Mouse (Mus musculus) layer of hippocampus, postnatal 14 days (tissue): ENCODE data around the gene Eif4enif1. TPM values are rescaled to one million over a fixed set of nuclear protein-coding genes. Genes with fewer than 3 reads are reported as not detected.
"Not testable (repeated sequence)": the region's sequence is repeated elsewhere in the genome, so short reads cannot be mapped to it uniquely, and the experiment has no call there.

Source experiments
- DNase-seq, 2 experiments: peaks; one replicate each; pipeline ENCODE4 v3.0.0; 2021 to 2022; ENCODE audit warnings: low spot score in 2 of 2, mixed read lengths in 1 of 2
- long read RNA-seq, 2 experiments: library from polyadenylated mRNA; stranded (forward); transcript quantifications; one replicate each; pipeline ENCODE4 v2.0.0; 2021
- total RNA-seq, 2 experiments: library from RNA; stranded (reverse); gene quantifications; 2 replicates each; pipeline ENCODE4 v1.2.3; 2021

Gene Eif4enif1
- total RNA-seq = 10 to 100 TPM; 61.5 to 66.1 TPM
- long read RNA-seq, experiment 1, transcript Eif4enif1-203 (19 exons, 3,614 nt) = major isoform, 10 of 39 reads
- long read RNA-seq, experiment 1, partial matches to known transcripts = 8 of 39 reads
- long read RNA-seq, experiment 1, other reads (novel, unspliced or antisense) = 21 of 39 reads
- long read RNA-seq, experiment 2, partial matches to known transcripts = 1 of 30 reads
- long read RNA-seq, experiment 2, other reads (novel, unspliced or antisense) = 25 of 30 reads

DNA sequence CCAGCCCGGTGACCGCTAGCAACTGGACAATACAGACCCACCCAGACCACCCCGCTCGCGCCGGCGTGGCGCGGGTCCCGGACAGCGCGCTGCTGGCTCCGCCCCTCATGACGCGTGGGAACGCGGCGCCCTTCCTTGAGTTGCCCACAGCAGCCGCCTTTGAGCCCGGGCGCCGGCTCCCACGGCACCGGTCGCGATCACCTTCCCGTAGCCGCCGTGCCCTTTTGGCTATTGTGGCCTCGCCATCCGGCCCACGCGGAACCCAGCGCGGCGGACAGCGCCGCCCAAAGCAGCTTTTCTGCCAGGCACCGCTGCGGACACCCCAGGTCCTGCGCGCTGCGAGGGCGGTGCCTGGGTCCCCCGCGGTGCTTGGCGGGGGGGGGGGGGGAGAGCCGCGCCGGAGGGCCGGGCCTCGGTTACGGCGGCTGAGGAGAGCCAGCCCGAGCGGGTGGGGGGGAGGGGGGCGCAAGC lies at the start of gene Eif4enif1:
Gene Eif4enif1, plus strand, starts transcription at position 162 of the 471 bp plus-strand sequence.
- DNase-seq = peak; percentile 92 to 96

DNA sequence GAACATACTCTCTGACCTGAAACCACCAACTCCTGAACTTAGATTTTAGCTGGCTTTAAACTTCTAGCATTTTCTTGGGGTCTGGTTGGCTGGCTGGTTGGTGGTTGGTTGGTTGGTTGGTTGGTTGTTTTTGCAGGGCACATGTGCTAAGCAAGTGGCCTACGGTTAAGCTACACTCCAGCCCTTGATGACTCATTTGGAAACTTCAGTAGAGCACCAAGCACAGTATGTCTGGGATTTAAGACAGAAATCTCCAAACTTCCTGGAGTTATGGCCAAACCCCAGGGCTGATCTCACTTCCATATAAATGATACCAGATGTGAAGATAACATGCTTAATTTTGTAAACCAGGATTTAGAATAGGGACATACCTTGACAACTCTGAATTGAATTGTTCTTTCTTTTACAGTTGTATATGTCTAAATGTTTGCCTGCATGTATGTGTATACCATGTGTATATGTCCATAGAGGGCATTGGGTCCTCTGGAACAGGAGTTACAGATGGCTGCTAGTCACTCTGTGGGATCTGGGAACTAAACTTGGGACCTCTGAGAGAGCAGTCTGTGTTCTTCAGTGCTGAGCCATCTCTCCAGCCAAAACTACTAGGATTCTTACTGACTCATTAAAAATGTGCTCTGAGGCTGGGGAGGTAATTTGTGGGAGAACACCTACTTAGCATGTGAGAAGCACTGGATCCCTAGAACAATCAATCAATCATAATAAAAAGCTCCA lies 48.4 kb upstream of the Eif4enif1 start:
- peak; percentile 55 to 67 for DNase-seq

DNA sequence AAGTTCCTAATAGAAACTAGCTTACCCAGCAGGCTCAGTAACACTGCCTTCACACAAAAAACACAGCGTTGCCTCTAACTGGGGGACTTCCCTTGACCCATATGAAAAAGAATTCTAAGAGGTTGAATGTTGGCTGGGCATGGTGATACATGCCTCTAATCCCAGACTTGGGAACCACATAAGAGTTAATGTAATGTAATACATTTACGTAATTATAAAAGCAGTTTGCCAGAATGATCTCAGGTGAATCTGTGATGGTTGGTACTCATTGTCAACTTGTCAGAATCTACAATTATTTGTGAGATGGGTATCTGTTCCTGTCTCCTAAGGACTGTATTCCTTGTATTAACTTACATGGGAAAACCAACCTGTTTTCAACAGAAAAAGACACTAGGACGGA lies 45.2 kb upstream of the Eif4enif1 start:
- DNase-seq = not testable (repeated sequence)

DNA sequence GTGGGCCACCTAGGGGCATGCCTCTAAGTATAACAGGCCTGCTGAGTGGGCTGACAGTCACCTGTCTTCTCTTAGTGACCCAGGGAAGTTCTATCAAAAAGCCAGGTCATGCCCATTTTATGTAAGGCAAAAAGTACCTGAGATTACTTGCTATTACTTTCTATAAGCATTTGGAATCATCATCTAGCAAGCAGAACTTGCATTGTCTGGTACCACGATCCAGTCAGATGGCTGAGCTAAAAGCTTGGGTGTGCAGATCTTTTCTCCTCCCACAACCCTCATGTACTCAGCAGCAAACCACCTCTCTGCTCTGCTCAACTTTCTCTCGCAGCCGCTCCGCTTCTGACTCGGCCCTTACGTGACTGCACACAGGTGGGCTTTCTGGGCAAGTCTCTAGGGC lies 44.2 kb upstream of the Eif4enif1 start:
- peak in 1 of 2 experiments; percentile 72 for DNase-seq

DNA sequence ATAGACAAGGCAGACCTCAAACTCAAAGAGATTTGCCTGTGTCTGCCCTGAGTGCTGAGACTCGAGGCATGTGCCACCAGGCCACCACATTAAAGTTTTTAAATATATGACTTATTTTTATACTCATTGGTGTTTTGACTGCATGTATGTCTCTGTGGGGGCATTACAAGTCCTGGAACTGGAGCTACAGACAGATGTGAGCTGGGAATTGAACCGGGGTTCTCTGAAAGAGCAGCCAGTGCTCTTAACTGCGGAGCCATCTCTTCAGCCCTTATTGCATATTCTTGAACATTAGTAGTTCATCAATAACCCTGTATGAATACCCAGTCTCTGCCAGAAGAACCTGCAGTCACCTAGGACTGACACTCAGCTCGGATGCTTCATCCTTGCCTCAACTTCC lies 43.4 kb upstream of the Eif4enif1 start:
- not testable (repeated sequence) for DNase-seq

DNA sequence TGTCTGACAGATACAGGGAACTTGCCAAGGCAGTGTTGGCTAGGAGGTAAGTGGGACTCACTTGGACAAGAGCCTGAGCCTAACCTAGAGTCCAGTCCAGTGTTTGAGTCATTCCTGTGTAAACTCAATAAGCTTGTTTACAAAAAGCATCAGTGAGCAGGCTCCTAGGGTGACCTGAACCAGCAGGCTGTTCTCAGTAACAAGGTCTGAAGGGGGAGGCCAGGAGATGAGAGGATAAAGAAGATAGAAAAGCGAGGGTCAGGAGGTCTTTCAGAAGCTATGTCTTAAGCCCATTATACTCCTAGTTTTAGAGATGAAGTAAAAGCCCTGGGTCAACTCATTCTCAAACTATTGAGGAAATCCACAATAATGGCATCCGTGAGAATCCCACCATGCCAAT lies 40.8 kb upstream of the Eif4enif1 start:
- DNase-seq = peak in 1 of 2 experiments; percentile 64

DNA sequence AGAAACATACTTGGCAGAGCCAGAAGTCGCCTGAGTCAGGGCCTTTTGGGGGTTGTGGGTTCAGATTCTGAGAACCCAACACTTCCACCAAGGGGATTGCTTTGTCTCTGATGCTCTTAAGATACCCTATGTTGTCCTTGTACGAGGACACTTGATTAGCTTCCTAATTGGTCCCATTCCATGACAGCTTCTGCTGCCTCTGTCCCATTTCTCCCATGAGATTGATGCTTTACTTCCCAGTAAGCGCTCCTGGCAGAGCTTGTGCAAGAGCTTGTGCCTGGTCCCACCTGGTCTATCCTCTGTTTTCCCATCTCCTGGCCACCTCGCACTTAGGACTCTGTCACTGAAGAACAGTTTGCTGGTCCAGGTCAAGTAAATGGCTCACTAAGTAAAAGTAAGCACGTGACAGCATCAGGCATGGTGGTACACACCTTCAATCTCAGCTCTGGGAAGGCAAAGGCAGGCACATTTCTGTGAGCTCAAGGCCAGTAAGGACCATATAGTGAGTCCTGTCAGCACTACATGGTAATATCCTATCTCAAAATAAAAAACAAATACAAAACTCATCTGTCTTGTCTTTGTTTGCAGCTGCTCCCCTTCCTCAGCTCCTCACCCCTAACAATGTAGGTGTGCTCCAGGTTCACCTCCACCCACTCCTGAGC lies 39.8 kb upstream of the Eif4enif1 start:
- DNase-seq = peak in 1 of 2 experiments; percentile 54

DNA sequence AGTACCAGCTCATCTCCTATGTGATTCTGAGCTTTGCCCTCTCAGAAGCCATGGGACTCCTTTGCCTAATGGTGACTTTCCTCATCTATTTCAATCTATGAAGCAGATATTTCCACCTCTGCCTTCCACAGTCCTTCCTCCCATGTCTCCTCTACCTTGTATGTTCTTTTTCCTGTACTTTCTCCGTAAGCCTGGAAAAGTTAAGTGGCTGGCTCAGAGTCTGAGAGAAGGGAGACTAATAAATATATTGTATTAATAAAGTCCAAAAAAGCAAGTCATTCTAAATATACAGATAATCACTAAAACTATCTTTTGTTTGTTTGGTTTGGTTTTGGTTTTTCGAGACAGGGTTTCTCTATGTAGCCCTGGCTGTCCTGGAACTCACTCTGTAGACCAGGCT lies 39.1 kb upstream of the Eif4enif1 start:
- DNase-seq = not testable (repeated sequence)

DNA sequence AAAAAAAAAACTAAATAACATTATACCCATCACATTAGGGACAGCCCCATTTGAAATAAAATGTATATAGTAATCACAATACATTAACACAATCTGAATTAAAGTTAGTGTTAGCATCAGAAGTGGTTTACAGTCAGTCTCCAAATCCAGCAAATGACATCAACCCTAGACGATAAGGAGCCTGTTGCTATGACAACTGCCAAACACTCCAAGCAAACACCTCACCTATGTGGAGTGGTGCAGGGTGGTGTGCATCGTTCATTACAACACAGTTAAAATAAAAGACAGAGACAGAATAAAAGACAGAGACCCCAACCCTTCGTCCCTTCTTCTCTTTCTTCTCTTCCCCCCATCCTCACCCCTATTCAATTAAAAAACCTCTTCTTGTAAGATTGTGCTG lies 38.5 kb upstream of the Eif4enif1 start:
- not testable (repeated sequence) for DNase-seq

DNA sequence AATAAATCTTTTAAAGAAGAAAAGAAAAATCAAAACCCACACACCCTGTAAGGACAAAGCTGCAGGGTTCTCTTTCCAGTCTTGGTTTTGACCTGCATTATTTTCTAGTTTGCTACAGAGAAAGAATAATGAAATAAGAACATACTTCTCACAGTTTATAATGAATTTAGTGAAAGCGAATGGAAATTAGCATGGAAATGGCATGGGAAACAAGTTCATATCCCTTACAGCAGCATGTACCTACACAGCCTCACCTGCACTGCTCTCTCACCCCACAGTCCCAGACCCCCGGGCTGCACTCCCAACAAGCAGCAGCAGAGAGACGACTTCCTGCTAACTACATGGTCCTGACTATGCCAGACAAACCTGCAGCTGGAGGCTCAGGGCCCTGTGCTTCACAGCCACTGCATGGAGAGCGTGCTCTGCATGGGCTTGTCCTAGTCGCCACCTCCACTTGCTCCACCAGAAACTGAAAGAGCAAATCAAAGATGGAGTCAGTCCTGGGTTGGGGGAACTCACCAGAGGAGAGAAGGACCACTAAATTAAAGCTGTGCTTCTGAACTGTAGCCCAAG lies 36.9 kb upstream of the Eif4enif1 start:
- DNase-seq = not testable (repeated sequence)

DNA sequence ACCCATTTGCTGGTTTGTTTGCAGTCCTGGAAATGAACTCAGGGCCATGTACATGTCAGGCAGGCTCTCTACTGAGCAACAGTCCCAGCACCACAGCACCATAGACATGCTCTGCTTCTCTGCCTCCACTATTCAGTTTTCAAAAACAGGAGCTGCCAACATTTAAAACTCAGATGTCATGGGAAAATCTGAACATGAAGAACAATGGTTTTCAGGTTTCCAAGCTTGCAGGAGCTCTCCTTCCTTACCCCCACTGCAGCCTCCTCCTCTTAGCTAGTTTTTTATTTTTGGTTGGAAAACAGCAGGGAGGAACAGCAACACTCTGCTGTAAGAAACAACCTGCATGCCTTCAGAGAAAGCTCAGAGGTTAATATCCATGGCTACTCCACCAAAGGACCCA lies 35.9 kb upstream of the Eif4enif1 start:
- peak in 1 of 2 experiments; percentile 42 for DNase-seq

DNA sequence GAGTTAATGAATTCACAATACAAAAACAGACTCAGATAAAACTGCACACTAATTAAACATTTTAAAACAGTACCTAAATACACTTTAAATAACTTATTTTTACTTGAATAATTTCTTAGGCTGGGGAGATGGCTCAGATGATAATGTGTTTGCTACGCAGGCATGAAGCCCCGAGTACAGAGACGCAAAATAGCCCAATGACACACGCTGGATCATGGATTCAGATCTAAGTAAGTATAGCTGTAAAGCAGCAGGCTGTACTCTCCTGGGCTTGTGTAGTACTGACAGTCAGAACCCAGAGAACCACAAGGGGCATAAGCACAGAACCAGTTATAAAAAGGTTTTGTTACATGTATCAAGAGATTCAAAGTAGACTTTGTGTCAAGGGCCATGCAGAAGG lies 35.1 kb upstream of the Eif4enif1 start:
- DNase-seq = not testable (repeated sequence)

DNA sequence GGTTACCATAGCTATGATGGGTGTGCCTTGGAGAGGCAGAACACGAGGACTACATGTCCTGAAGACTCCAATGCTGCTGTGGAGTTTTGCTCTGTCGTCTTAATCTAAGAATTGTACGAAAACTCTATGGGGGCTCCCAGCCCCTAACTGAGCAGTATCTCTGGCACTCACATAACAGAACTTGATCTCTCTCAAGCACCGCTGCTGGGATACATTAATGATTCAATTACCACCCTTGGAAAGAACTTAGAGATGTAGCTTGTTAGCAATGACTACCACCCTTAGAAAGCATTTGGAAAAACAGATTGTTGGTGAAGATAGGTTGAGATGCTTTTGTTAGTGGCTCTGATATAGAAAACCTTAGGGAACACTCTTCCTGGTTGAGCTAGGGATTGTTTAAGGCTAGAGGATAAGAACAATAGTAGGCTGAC lies 34.6 kb upstream of the Eif4enif1 start:
- DNase-seq = peak in 1 of 2 experiments; percentile 52

DNA sequence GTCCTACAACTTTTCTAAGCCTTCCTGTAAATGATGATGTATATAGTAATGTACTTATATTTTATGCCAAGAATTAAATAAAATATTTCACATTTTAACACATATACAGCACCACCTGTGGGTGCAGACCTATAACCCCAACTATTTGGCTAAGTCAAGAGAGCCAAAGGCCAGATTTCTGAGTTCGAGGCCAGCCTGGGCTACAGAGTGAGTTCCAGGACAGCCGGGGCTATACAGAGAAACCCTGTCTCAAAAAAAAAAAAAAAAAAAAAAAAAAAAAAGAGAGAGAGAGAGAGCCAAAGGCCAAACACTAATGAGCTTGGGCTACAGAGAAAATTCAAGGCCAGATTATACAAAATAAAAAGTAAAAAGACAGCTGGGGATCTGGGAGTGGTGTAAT lies 33.1 kb upstream of the Eif4enif1 start:
- not testable (repeated sequence) for DNase-seq

DNA sequence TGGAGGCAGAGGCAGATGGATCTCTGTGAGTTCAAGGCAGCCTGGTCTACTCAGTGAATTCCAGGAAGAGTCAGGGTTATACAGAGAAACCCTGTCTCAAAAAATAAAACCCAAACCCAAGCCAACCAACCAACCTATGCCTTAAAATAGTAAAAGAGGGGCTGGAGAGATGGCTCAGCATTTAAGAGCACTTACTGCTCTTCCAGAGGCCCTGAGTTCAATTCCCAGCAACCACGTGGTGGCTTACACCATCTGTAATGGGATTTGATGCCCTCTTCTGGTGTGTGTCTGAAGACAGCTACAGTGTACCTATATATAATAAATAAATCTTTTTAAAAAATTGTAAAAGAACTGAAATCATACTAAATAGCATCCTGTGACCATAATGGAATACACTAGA lies 30.3 kb upstream of the Eif4enif1 start:
- peak in 1 of 2 experiments; percentile 36 for DNase-seq

DNA sequence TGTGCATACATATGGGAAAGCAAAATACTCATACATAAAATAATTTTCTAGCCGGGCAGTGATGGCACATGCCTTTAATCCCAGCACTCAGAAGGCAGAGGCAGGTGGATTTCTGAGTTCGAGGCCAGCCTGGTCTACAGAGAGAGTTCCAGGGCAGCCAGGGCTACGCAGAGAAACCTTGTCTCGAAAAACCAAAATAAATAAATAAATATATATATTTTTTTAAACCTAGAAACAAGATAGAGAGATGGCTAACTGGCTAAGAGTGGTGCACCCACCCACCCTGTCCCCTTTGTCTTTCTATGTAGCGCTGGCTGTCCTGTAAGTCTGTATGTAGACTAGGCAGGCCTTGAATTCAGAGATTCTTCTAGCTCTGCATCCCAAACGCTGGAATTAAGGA lies 29.7 kb upstream of the Eif4enif1 start:
- not testable (repeated sequence) for DNase-seq

DNA sequence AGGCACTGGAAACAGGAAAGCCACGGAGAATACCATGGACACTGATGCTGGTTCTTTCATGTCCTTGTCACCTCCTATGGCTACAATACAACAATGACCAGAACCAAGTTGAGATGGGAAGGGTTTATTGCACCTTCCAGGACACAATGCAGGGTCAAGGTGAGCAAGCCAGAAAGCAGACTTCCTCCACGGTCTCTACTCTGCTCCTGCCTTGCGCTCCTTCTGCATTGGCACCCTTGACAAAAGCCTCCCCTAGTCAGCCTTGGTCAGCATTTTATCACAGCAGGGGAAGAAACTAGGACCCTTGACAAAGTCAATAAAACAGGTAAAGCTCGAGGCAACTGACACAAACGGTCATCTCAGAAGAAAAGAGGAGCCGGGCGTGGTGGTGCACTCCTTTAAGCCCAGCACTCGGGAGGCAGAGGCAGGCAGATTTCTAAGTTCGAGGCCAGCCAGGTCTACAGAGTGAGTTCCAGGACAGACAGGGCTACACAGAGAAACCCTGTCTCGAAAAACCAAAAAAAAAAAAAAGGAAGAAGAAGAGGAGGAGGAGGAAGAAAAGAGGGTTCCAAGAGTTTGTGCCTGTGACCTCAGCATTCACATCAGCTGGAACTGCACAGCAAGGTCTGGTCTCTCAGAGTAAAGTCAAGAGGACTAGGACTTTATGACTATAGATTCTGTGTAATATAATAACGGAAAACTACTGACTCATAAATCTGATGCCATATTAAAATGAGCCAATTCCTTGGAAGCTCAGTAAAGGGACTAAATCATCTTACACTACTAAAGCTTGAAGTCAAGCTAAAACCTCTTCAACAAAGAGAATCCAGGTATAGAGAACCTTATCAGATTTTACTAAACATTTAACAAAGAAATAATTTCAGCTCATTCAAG lies 28.5 kb upstream of the Eif4enif1 start:
- peak; percentile 54 to 60 for DNase-seq

DNA sequence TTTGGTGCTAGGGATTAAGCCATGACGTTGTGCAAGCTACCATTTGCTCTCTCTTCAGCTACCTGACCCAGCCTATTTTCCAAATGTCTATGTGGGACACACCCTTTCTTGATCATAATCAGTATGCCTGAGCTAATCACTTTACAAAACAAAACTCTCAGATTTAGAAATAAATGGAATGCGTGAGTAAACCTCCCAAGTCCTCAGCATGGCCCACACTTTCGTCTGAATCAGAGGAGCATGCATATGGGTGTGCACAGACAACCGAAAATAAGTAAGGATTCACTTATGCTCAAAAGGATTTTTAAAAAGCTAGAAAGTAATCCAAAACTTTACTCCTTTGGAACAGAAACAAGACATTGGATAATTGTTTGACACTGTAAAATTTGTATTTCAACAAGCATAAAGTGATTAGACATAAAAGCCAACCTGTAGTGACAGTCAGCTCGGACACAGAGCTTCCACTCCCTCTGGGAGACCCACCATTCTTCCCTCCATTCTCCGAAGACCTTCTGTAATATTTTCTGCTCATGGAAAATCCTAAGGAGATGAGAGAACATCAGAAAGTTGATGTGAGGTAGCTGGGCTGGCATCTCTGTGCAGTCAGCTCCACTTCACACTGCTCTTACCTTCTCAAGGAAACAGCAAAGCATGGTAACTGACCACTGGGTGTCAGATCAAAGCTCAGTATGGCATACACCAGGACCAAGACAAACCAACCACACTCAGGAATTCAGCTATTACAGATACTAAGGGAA lies 23.0 kb upstream of the Eif4enif1 start:
- DNase-seq = not testable (repeated sequence)

DNA sequence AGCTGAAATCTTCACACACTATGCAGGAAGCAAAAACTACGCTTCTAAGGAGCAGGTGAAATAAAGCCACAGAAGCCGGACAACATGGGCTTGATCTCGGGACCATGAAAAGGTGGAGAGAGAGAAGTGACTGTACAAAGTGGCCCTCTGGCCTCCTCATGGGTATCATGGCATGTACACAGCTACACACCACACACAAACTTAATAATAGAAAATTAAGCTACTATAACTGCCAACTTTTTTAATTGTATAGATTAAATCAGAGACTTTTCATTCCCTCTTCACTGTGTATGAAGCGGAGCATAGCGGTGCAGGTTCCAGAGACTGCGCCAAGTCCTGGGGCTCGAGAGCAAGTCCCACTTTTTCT lies 22.5 kb upstream of the Eif4enif1 start:
- peak in 1 of 2 experiments; percentile 31 for DNase-seq
